Mouse (Mus musculus): ENCODE results near the gene Aamp. TPM values are rescaled to one million over a fixed set of nuclear protein-coding genes. Genes with fewer than 3 reads are reported as not detected.
A peak's percentile ranks its signal among the peaks of the same experiment; 100 is the strongest.

The Aamp gene
- polyA plus RNA-seq, 2 experiments = 181 to 228 TPM

GRCm38 (mm10) chr1:74309767-74310166 lies 25.2 kb upstream of the Aamp start:
- Histone ChIP-seq H3K9me3 (ENCODE audit: control insufficient read depth, low read length) (no peaks in the 10 kb centered on the region), H3K27ac (replicated peaks; ENCODE audit: low read depth, low read length) (no peak overlapping the region), H3K27me3 (ENCODE audit: control insufficient read depth, insufficient read depth, low read length) (no peaks in the 10 kb centered on the region), H3K4me1 (ENCODE audit: control insufficient read depth, insufficient read depth, low read length) (no peaks in the 10 kb centered on the region), H3K4me2 (replicated peaks; ENCODE audit: low read depth, low read length, severe bottlenecking) (no peak overlapping the region), H3K36me3 (ENCODE audit: control insufficient read depth, insufficient read depth, low read length) (no peaks in the 10 kb centered on the region), H3K4me3 (replicated peaks; ENCODE audit: low read length) (no peak overlapping the region), H3K9ac (ENCODE audit: low read depth, low read length, severe bottlenecking) (no peak overlapping the region)
- no peak for DNase-seq (ENCODE audit: low spot score)
- ATAC-seq (ENCODE audit: low FRiP score, low read depth) = no peak
- no peak for TF ChIP-seq POLR2A (IDR thresholded peaks at IDR 0.05; ENCODE audit: borderline replicate concordance, extremely low read depth, insufficient read depth, insufficient read length)
- WGBS = 21% methylated on average over 3 of the region's 3 CpGs

- Histone ChIP-seq H3K9me3 (ENCODE audit: control insufficient read depth, low read length) (no peaks in the 10 kb centered on the region), H3K4me2 (replicated peaks; ENCODE audit: low read depth, low read length, severe bottlenecking) (no peak overlapping the region), H3K27ac (replicated peaks; ENCODE audit: low read depth, low read length) (no peak overlapping the region), H3K27me3 (ENCODE audit: control insufficient read depth, insufficient read depth, low read length) (no peaks in the 10 kb centered on the region), H3K36me3 (ENCODE audit: control insufficient read depth, insufficient read depth, low read length) (no peaks in the 10 kb centered on the region), H3K4me3 (replicated peaks; ENCODE audit: low read length) (no peak overlapping the region), H3K9ac (ENCODE audit: low read depth, low read length, severe bottlenecking) (no peak overlapping the region), H3K4me1 (ENCODE audit: control insufficient read depth, insufficient read depth, low read length) (no peaks in the 10 kb centered on the region)
- no peak for TF ChIP-seq POLR2A (IDR thresholded peaks at IDR 0.05; ENCODE audit: borderline replicate concordance, extremely low read depth, insufficient read depth, insufficient read length)
- ATAC-seq (ENCODE audit: low FRiP score, low read depth) = no peak
- WGBS = 57% methylated on average over 10 of the region's 10 CpGs
- DNase-seq (ENCODE audit: low spot score) = no peak
These were observed 23.7 kb upstream of the Aamp start for GRCm38 (mm10) chr1:74308001-74308964.

- no peak overlapping the region for H3K9ac ChIP-seq (ENCODE audit: low read depth, low read length, severe bottlenecking)
- TF ChIP-seq POLR2A (IDR thresholded peaks at IDR 0.05; ENCODE audit: borderline replicate concordance, extremely low read depth, insufficient read depth, insufficient read length) = no peak
- H3K27me3 ChIP-seq (ENCODE audit: control insufficient read depth, insufficient read depth, low read length) = no peaks in the 10 kb centered on the region
- H3K9me3 ChIP-seq (ENCODE audit: control insufficient read depth, low read length) = no peaks in the 10 kb centered on the region
- DNase-seq (ENCODE audit: low spot score) = no peak
- H3K4me2 ChIP-seq (replicated peaks; ENCODE audit: low read depth, low read length, severe bottlenecking) = no peak overlapping the region
- H3K4me1 ChIP-seq (ENCODE audit: control insufficient read depth, insufficient read depth, low read length) = peaks cover 6% of the 10 kb centered on the region
- H3K4me3 ChIP-seq (replicated peaks; ENCODE audit: low read length) = no peak overlapping the region
- H3K27ac ChIP-seq (replicated peaks; ENCODE audit: low read depth, low read length) = no peak overlapping the region
- no peaks in the 10 kb centered on the region for H3K36me3 ChIP-seq (ENCODE audit: control insufficient read depth, insufficient read depth, low read length)
- WGBS = 100% methylated on average over 1 of the region's 1 CpGs
- ATAC-seq (ENCODE audit: low FRiP score, low read depth) = no peak
These were observed 22.6 kb upstream of the Aamp start for GRCm38 (mm10) chr1:74307146-74307545.

- H3K36me3 ChIP-seq (ENCODE audit: control insufficient read depth, insufficient read depth, low read length) = no peaks in the 10 kb centered on the region
- ATAC-seq (ENCODE audit: low FRiP score, low read depth) (no peak), DNase-seq (ENCODE audit: low spot score) (no peak)
- peak within 1 kb of the TSS; percentile 73 for H3K4me2 ChIP-seq (replicated peaks; ENCODE audit: low read depth, low read length, severe bottlenecking)
- H3K4me1 ChIP-seq (ENCODE audit: control insufficient read depth, insufficient read depth, low read length) = peaks cover 6% of the 10 kb centered on the region
- no peaks in the 10 kb centered on the region for H3K9me3 ChIP-seq (ENCODE audit: control insufficient read depth, low read length)
- H3K27ac ChIP-seq (replicated peaks; ENCODE audit: low read depth, low read length) = peak within 1 kb of the TSS; percentile 88; the same call in 1 of the 2 replicates
- peak within 1 kb of the TSS; percentile 74 for H3K4me3 ChIP-seq (replicated peaks; ENCODE audit: low read length)
- H3K27me3 ChIP-seq (ENCODE audit: control insufficient read depth, insufficient read depth, low read length) = no peaks in the 10 kb centered on the region
- TF ChIP-seq POLR2A (IDR thresholded peaks at IDR 0.05; ENCODE audit: borderline replicate concordance, extremely low read depth, insufficient read depth, insufficient read length) = no peak
- H3K9ac ChIP-seq (ENCODE audit: low read depth, low read length, severe bottlenecking) = peak within 1 kb of the TSS; percentile 87; the same call in 1 of the 2 replicates
- 68% methylated on average over 2 of the region's 2 CpGs for WGBS
These were observed 21.0 kb upstream of the Aamp start, which contains the start of gene Tmbim1 for GRCm38 (mm10) chr1:74305522-74305921. Tmbim1 (minus strand) TSS chr1:74305622.

- TF ChIP-seq POLR2A (IDR thresholded peaks at IDR 0.05; ENCODE audit: borderline replicate concordance, extremely low read depth, insufficient read depth, insufficient read length) = no peak
- H3K4me3 ChIP-seq (replicated peaks; ENCODE audit: low read length) = no peak overlapping the region
- H3K9ac ChIP-seq (ENCODE audit: low read depth, low read length, severe bottlenecking) = no peak overlapping the region
- H3K27me3 ChIP-seq (ENCODE audit: control insufficient read depth, insufficient read depth, low read length) = no peaks in the 10 kb centered on the region
- no peak overlapping the region for H3K4me2 ChIP-seq (replicated peaks; ENCODE audit: low read depth, low read length, severe bottlenecking)
- ATAC-seq (ENCODE audit: low FRiP score, low read depth) (no peak), DNase-seq (ENCODE audit: low spot score) (no peak)
- peaks cover 6% of the 10 kb centered on the region for H3K4me1 ChIP-seq (ENCODE audit: control insufficient read depth, insufficient read depth, low read length)
- H3K36me3 ChIP-seq (ENCODE audit: control insufficient read depth, insufficient read depth, low read length) = no peaks in the 10 kb centered on the region
- H3K9me3 ChIP-seq (ENCODE audit: control insufficient read depth, low read length) = no peaks in the 10 kb centered on the region
- 57% methylated on average over 4 of the region's 4 CpGs for WGBS
- no peak overlapping the region for H3K27ac ChIP-seq (replicated peaks; ENCODE audit: low read depth, low read length)
These were observed 20.4 kb upstream of the Aamp start for GRCm38 (mm10) chr1:74304946-74305345.

Measured in limb, embryonic 14.5 days (tissue).